Mouse (Mus musculus): Measurements from ENCODE around the gene Nfkbiz.
"Not testable (repeated sequence)": the region's sequence is repeated elsewhere in the genome, so short reads cannot be mapped to it uniquely, and the experiment has no call there.

DNA sequence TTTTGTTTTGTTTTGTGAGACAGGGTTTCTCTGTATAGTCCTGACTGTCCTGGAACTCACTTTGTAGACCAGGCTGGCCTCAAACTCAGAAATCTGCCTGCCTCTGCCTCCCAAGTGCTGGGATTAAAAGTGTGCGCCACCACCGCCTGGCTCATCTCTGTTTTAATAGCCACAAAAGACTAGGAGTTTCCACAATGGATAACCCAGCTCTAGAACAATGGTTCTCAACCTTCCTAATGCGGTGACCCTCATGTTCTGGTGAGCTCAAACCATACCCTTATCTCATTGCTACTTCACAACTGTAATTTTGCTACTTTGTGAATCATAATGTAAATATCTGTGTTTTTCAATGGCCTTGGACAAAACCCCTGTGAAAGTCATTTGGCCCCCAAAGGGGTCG is 20.7 kb upstream of the Nfkbiz start:
- not testable (repeated sequence) for TF ChIP-seq CTCF, EP300 (IDR thresholded peaks at IDR 0.05)
